Mouse (Mus musculus): ENCODE data around the gene Cyp24a1. TPM values are rescaled to one million over a fixed set of nuclear protein-coding genes. Genes with fewer than 3 reads are reported as not detected.
"Not testable (repeated sequence)": the region's sequence is repeated elsewhere in the genome, so short reads cannot be mapped to it uniquely, and the experiment has no call there.

Gene Cyp24a1
- total RNA-seq, 2 experiments from 2014 or later = not detected

- intact Hi-C loops (cut with DNase I; ENCODE audit: low total_unique reads) = no loop called here
- no peak for DNase-seq
Measured at GRCm38 (mm10) chr2:170498011-170498410, 1.1 kb upstream of the Cyp24a1 start.

GRCm38 (mm10) chr2:170496154-170496930, 603 bp downstream of the Cyp24a1 start, which contains the start of gene Pfdn4:
Gene Pfdn4, plus strand, starts transcription at chr2:170496428.
- intact Hi-C loops (cut with DNase I; ENCODE audit: low total_unique reads) = no loop called here
- no peak for DNase-seq

GRCm38 (mm10) chr2:170494784-170495710, 1.9 kb downstream of the Cyp24a1 start:
- intact Hi-C loops (cut with DNase I; ENCODE audit: low total_unique reads) = no loop called here
- DNase-seq = no peak

- intact Hi-C loops (cut with DNase I; ENCODE audit: low total_unique reads) = no loop called here
- DNase-seq = no peak
Measured at GRCm38 (mm10) chr2:170487890-170488502, 8.9 kb downstream of the Cyp24a1 start.

- intact Hi-C loops (cut with DNase I; ENCODE audit: low total_unique reads) = no loop called here
Measured at GRCm38 (mm10) chr2:170487202-170487601, 9.7 kb downstream of the Cyp24a1 start.

GRCm38 (mm10) chr2:170483914-170484313, 13.0 kb downstream of the Cyp24a1 start:
- intact Hi-C loops (cut with DNase I; ENCODE audit: low total_unique reads) = no loop called here
- DNase-seq = no peak

More at GRCm38 (mm10) chr2:170487202-170487601, 9.7 kb downstream of the Cyp24a1 start:
- DNase-seq = no peak

- intact Hi-C loops (cut with DNase I; ENCODE audit: low total_unique reads) = no loop called here
- no peak for DNase-seq
Measured at GRCm38 (mm10) chr2:170482019-170482540, 14.9 kb downstream of the Cyp24a1 start.

GRCm38 (mm10) chr2:170476643-170477042, 20.3 kb downstream of the Cyp24a1 start:
- intact Hi-C loops (cut with DNase I; ENCODE audit: low total_unique reads) = no loop called here

GRCm38 (mm10) chr2:170476215-170476614, 20.7 kb downstream of the Cyp24a1 start:
- intact Hi-C loops (cut with DNase I; ENCODE audit: low total_unique reads) = no loop called here
- DNase-seq = no peak

More at GRCm38 (mm10) chr2:170476643-170477042, 20.3 kb downstream of the Cyp24a1 start:
- no peak for DNase-seq

GRCm38 (mm10) chr2:170475164-170475563, 21.8 kb downstream of the Cyp24a1 start:
- intact Hi-C loops (cut with DNase I; ENCODE audit: low total_unique reads) = no loop called here

GRCm38 (mm10) chr2:170474125-170474524, 22.8 kb downstream of the Cyp24a1 start:
- DNase-seq = no peak
- intact Hi-C loops (cut with DNase I; ENCODE audit: low total_unique reads) = loop anchor here (5.0 kb wide), 1 partner anchor 33 kb away; no protein-coding TSS in a partner anchor

More at GRCm38 (mm10) chr2:170475164-170475563, 21.8 kb downstream of the Cyp24a1 start:
- DNase-seq = no peak

GRCm38 (mm10) chr2:170470591-170470990, 26.4 kb downstream of the Cyp24a1 start:
- intact Hi-C loops (cut with DNase I; ENCODE audit: low total_unique reads) = loop anchor here (5.0 kb wide), 1 partner anchor 37 kb away; no protein-coding TSS in a partner anchor
- no peak for DNase-seq

- DNase-seq = no peak
- intact Hi-C loops (cut with DNase I; ENCODE audit: low total_unique reads) = loop anchor here (5.0 kb wide), 1 partner anchor 38 kb away; no protein-coding TSS in a partner anchor
Measured at GRCm38 (mm10) chr2:170469616-170470308, 27.2 kb downstream of the Cyp24a1 start.

GRCm38 (mm10) chr2:170468009-170468408, 28.9 kb downstream of the Cyp24a1 start:
- intact Hi-C loops (cut with DNase I; ENCODE audit: low total_unique reads) = no loop called here
- no peak for DNase-seq

- intact Hi-C loops (cut with DNase I; ENCODE audit: low total_unique reads) = no loop called here
- DNase-seq = no peak
Measured at GRCm38 (mm10) chr2:170464817-170465216, 32.1 kb downstream of the Cyp24a1 start.

- intact Hi-C loops (cut with DNase I; ENCODE audit: low total_unique reads) = no loop called here
Measured at GRCm38 (mm10) chr2:170461652-170462051, 35.3 kb downstream of the Cyp24a1 start.

GRCm38 (mm10) chr2:170459805-170460204, 37.1 kb downstream of the Cyp24a1 start:
- intact Hi-C loops (cut with DNase I; ENCODE audit: low total_unique reads) = no loop called here
- no peak for DNase-seq

More at GRCm38 (mm10) chr2:170461652-170462051, 35.3 kb downstream of the Cyp24a1 start:
- no peak for DNase-seq

GRCm38 (mm10) chr2:170459183-170459582, 37.8 kb downstream of the Cyp24a1 start:
- intact Hi-C loops (cut with DNase I; ENCODE audit: low total_unique reads) = no loop called here

GRCm38 (mm10) chr2:170453809-170454208, 43.1 kb downstream of the Cyp24a1 start:
- DNase-seq; intact Hi-C loops (cut with DNase I; ENCODE audit: low total_unique reads): not testable (repeated sequence)

More at GRCm38 (mm10) chr2:170459183-170459582, 37.8 kb downstream of the Cyp24a1 start:
- DNase-seq = no peak
